Mouse (Mus musculus) limb, embryonic 14.5 days (tissue): Measurements from ENCODE around the gene Pde4b. TPM values are rescaled to one million over a fixed set of nuclear protein-coding genes. Genes with fewer than 3 reads are reported as not detected.

Source experiments
- ATAC-seq: fragments of 200-750 bp; cut with Nextera tagmentation; 2 replicates; pipeline ENCODE4 v1.8.0; 2017; ENCODE audit warnings: low read depth, moderate number of reproducible peaks, moderate TSS enrichment; ENCODE audit not compliant: low FRiP score
- DNase-seq: peaks from one replicate; pipeline ENCODE4 v3.0.0-alpha.2; 2015; ENCODE audit warnings: low spot score
- H3K27ac ChIP-seq: fragments of 300-500 bp; sonication (generic); replicated peaks from 2 replicates; pipeline ENCODE4 v1.5.1; 2014; ENCODE audit warnings: low read depth, mild to moderate bottlenecking, low read length, moderate library complexity, mixed read lengths
- H3K27me3 ChIP-seq: fragments of 300-500 bp; sonication (generic); 2 replicates; pipeline ENCODE4 v1.6.1; 2014; ENCODE audit warnings: low read length, mixed read lengths; ENCODE audit not compliant: control insufficient read depth, insufficient read depth
- H3K36me3 ChIP-seq: fragments of 300-500 bp; sonication (generic); 2 replicates; pipeline ENCODE4 v1.6.1; 2014; ENCODE audit warnings: mild to moderate bottlenecking, low read length, moderate library complexity, mixed read lengths; ENCODE audit not compliant: control insufficient read depth, insufficient read depth
- H3K4me1 ChIP-seq: fragments of 300-500 bp; sonication (generic); 2 replicates; pipeline ENCODE4 v1.6.1; 2014; ENCODE audit warnings: antibody characterized with exemption, low read length, mixed read lengths; ENCODE audit not compliant: control insufficient read depth, insufficient read depth
- H3K4me2 ChIP-seq: fragments of 300-500 bp; sonication (generic); replicated peaks from 2 replicates; pipeline ENCODE4 v1.6.1; 2014; ENCODE audit warnings: low read depth, mild to moderate bottlenecking, low read length, moderate library complexity; ENCODE audit not compliant: severe bottlenecking
- H3K4me3 ChIP-seq: fragments of 300-500 bp; sonication (generic); replicated peaks from 2 replicates; pipeline ENCODE4 v1.5.1; 2014; ENCODE audit warnings: low read length
- H3K9ac ChIP-seq: fragments of 300-500 bp; sonication (generic); 2 replicates; pipeline ENCODE4 v1.6.1; 2014; ENCODE audit warnings: mild to moderate bottlenecking, low read depth, low read length, moderate library complexity; ENCODE audit not compliant: severe bottlenecking
- H3K9me3 ChIP-seq: fragments of 300-500 bp; sonication (generic); 2 replicates; pipeline ENCODE4 v1.6.1; 2016; ENCODE audit warnings: low read length; ENCODE audit not compliant: control insufficient read depth
- POLR2A ChIP-seq: fragments of 200-500 bp; IDR thresholded peaks from 2 replicates; pipeline ENCODE4 v1.8.0; 2012; ENCODE audit warnings: inconsistent platforms, mild to moderate bottlenecking, moderate library complexity, borderline replicate concordance; ENCODE audit not compliant: insufficient read depth, insufficient read length; ENCODE audit errors: extremely low read depth
- WGBS: fragments of 180-500 bp; shearing (Covaris S2); extraction: QIAGEN DNeasy Blood & Tissue Kit; methylation state at CpG from one replicate; pipeline ENCODE4 v1.1.7; 2014; 5-methylcytosine and 5-hydroxymethylcytosine counted together
- polyA plus RNA-seq, 2 experiments: library from polyadenylated mRNA; depleted of rRNA in 1 of 2; stranded (reverse) in 1 of 2; unstranded in 1 of 2; fragments of >200 nt; fragmentation: Nextera tagmentation in 1 of 2; extraction: Ambion mirVana in 1 of 2; gene quantifications; 2 replicates each; pipeline versions ENCODE4 v1.2.1 to v1.2.3; 2012 to 2014

Pde4b gene
- polyA plus RNA-seq, 2 experiments, result 14.4 to 18.3 TPM

- WGBS, result 79% methylated on average over 7 of the region's 7 CpGs
These were observed 391.5 kb downstream of the Pde4b start for GRCm38 (mm10) chr4:102478860-102479259.

GRCm38 (mm10) chr4:102480830-102481484 is 393.6 kb downstream of the Pde4b start:
- no peak overlapping the region for H3K27ac ChIP-seq
- ATAC-seq (no peak), DNase-seq (no peak)
- no peaks in the 10 kb centered on the region for H3K27me3 ChIP-seq
- H3K36me3 ChIP-seq, result no peaks in the 10 kb centered on the region
- no peaks in the 10 kb centered on the region for H3K9me3 ChIP-seq
- no peak overlapping the region for H3K4me2 ChIP-seq
- no peak for TF ChIP-seq POLR2A
- no peak overlapping the region for H3K4me3 ChIP-seq
- H3K4me1 ChIP-seq, result no peaks in the 10 kb centered on the region
- 64% methylated on average over 6 of the region's 6 CpGs for WGBS
- no peak overlapping the region for H3K9ac ChIP-seq

More at GRCm38 (mm10) chr4:102478860-102479259, 391.5 kb downstream of the Pde4b start:
- Histone ChIP-seq H3K4me3 (no peak overlapping the region), H3K9me3 (no peaks in the 10 kb centered on the region), H3K27me3 (no peaks in the 10 kb centered on the region), H3K9ac (no peak overlapping the region), H3K4me2 (no peak overlapping the region), H3K27ac (no peak overlapping the region), H3K36me3 (no peaks in the 10 kb centered on the region), H3K4me1 (no peaks in the 10 kb centered on the region)
- no peak for TF ChIP-seq POLR2A
- ATAC-seq (no peak), DNase-seq (no peak)

GRCm38 (mm10) chr4:102483354-102484018 is 396.1 kb downstream of the Pde4b start:
- Histone ChIP-seq H3K27ac (no peak overlapping the region), H3K4me1 (0 out of 2 replicates have a peak, but pooled peaks cover 5% of the 10 kb centered on the region), H3K27me3 (no peaks in the 10 kb centered on the region), H3K36me3 (no peaks in the 10 kb centered on the region), H3K9ac (no peak overlapping the region), H3K9me3 (no peaks in the 10 kb centered on the region), H3K4me2 (no peak overlapping the region), H3K4me3 (no peak overlapping the region)
- WGBS, result 53% methylated on average over 7 of the region's 7 CpGs
- no peak for ATAC-seq
- no peak for TF ChIP-seq POLR2A
- no peak for DNase-seq

- no peak for TF ChIP-seq POLR2A
- DNase-seq (no peak), ATAC-seq (no peak)
- H3K4me3 ChIP-seq, result no peak overlapping the region
- H3K9ac ChIP-seq, result no peak overlapping the region
- no peaks in the 10 kb centered on the region for H3K36me3 ChIP-seq
- 81% methylated on average over 2 of the region's 2 CpGs for WGBS
- no peaks in the 10 kb centered on the region for H3K9me3 ChIP-seq
- H3K4me1 ChIP-seq, result 0 out of 2 replicates have a peak, but pooled peaks cover 9% of the 10 kb centered on the region
- H3K27ac ChIP-seq, result no peak overlapping the region
- H3K4me2 ChIP-seq, result no peak overlapping the region
- H3K27me3 ChIP-seq, result no peaks in the 10 kb centered on the region
These were observed 397.4 kb downstream of the Pde4b start for GRCm38 (mm10) chr4:102484738-102485137.

- Histone ChIP-seq H3K4me2 (no peak overlapping the region), H3K27ac (no peak overlapping the region), H3K4me1 (0 out of 2 replicates have a peak, but pooled peaks cover 10% of the 10 kb centered on the region), H3K4me3 (no peak overlapping the region), H3K36me3 (no peaks in the 10 kb centered on the region), H3K27me3 (no peaks in the 10 kb centered on the region), H3K9me3 (no peaks in the 10 kb centered on the region), H3K9ac (no peak overlapping the region)
- no peak for ATAC-seq
- TF ChIP-seq POLR2A, result no peak
- no peak for DNase-seq
- 67% methylated on average over 4 of the region's 4 CpGs for WGBS
These were observed 399.0 kb downstream of the Pde4b start for GRCm38 (mm10) chr4:102486134-102486920.
